Comparison of ENCODE assay signal across 24 mouse cellular contexts in genomic region chr3:84638858-84639257, GRCm38 (mm10). TPM values are rescaled to one million over a fixed set of nuclear protein-coding genes. Genes with fewer than 3 reads are reported as not detected.
DNase-seq lines count a peak whose midpoint lies in the region; ATAC-seq and TF ChIP-seq lines count a peak whose summit lies in the region.
"Had no signal": no experiment of that assay in that cellular context is flagged by ENCODE, and none has a peak within 500 bp of the region (broad histone marks: within the 10 kb centered on the region; RNA-seq: fewer than 3 reads in every experiment).

No protein-coding gene starts in this region.

- ATAC-seq in kidney, postnatal 0 days (replicated peaks; ENCODE audit: low FRiP score, low read depth), result peak; percentile 63; the same call in 1 of the 2 replicates
- peak; percentile 92 for ATAC-seq in intestine, postnatal 0 days
- no peak for ATAC-seq in forebrain, embryonic 13.5 days
- ATAC-seq: midbrain, embryonic 15.5 days had no signal

- no peak overlapping the region for H3K27ac ChIP-seq in kidney, postnatal 0 days
- peak overlapping the region; percentile 71 for H3K27ac ChIP-seq in intestine, postnatal 0 days (ENCODE audit: low read depth, low read length)
- H3K27ac ChIP-seq in forebrain, embryonic 13.5 days, result no peak overlapping the region
- H3K27ac ChIP-seq: forebrain, embryonic 12.5 days; heart, embryonic 13.5 days; limb, embryonic 10.5 days; midbrain, embryonic 15.5 days had no signal

- no peak overlapping the region for H3K4me3 ChIP-seq in kidney, postnatal 0 days (replicated peaks; ENCODE audit: low read depth, low read length)
- H3K4me3 ChIP-seq in intestine, postnatal 0 days (ENCODE audit: low read depth, low read length), result no peak overlapping the region
- H3K4me3 ChIP-seq in forebrain, embryonic 13.5 days, result no peak overlapping the region
- H3K4me3 ChIP-seq: forebrain, embryonic 12.5 days; heart, embryonic 13.5 days; limb, embryonic 10.5 days; midbrain, embryonic 15.5 days; myocyte had no signal

- DNase-seq in adrenal gland, postnatal 14 days, result peak; percentile 18
- no peak for DNase-seq in adrenal gland, adult (ENCODE audit: inconsistent age in 2 of 2, low spot score in 1 of 2)
- DNase-seq in kidney, postnatal 0 days (ENCODE audit: low spot score), result no peak
- DNase-seq in kidney, postnatal 14 days, result no peak
- no peak for DNase-seq in thymus, postnatal 25 days
- DNase-seq in cerebellum, adult 9-11 months, result no peak
- DNase-seq: adrenal gland, postnatal 25 days; cerebellum, adult 2 months; kidney, postnatal 4 days; liver, postnatal 0 days; lung, postnatal 10 days; spleen, adult 18-20 months; thymus, postnatal 36 days had no signal

- no peaks in the 10 kb centered on the region for H3K27me3 ChIP-seq in kidney, postnatal 0 days (ENCODE audit: insufficient read depth, low read length)
- H3K27me3 ChIP-seq in intestine, postnatal 0 days (replicated peaks; ENCODE audit: control insufficient read depth, insufficient read depth, low read length), result no peaks in the 10 kb centered on the region
- H3K27me3 ChIP-seq in forebrain, embryonic 13.5 days, result no peaks in the 10 kb centered on the region
- H3K27me3 ChIP-seq: forebrain, embryonic 12.5 days; heart, embryonic 13.5 days; midbrain, embryonic 15.5 days had no signal

- no peaks in the 10 kb centered on the region for H3K9me3 ChIP-seq in kidney, postnatal 0 days (replicated peaks; ENCODE audit: low read length)
- no peaks in the 10 kb centered on the region for H3K9me3 ChIP-seq in intestine, postnatal 0 days (ENCODE audit: control insufficient read depth)
- no peaks in the 10 kb centered on the region for H3K9me3 ChIP-seq in forebrain, embryonic 13.5 days (replicated peaks)
- H3K9me3 ChIP-seq: forebrain, embryonic 12.5 days; heart, embryonic 13.5 days; limb, embryonic 10.5 days; midbrain, embryonic 15.5 days had no signal

- H3K36me3 ChIP-seq in kidney, postnatal 0 days (ENCODE audit: insufficient read depth, low read length), result no peaks in the 10 kb centered on the region
- no peaks in the 10 kb centered on the region for H3K36me3 ChIP-seq in intestine, postnatal 0 days (ENCODE audit: control insufficient read depth, insufficient read depth)
- H3K36me3 ChIP-seq in forebrain, embryonic 13.5 days (ENCODE audit: poor library complexity, severe bottlenecking), result no peaks in the 10 kb centered on the region
- H3K36me3 ChIP-seq: forebrain, embryonic 12.5 days; heart, embryonic 13.5 days; limb, embryonic 10.5 days; midbrain, embryonic 15.5 days had no signal

- H3K4me1 ChIP-seq in kidney, postnatal 0 days (replicated peaks; ENCODE audit: insufficient read depth, low read length), result peaks cover 4% of the 10 kb centered on the region; the same call in 1 of the 2 replicates
- 0 out of 2 replicates have a peak, but pooled peaks cover 6% of the 10 kb centered on the region for H3K4me1 ChIP-seq in intestine, postnatal 0 days (replicated peaks; ENCODE audit: control insufficient read depth, insufficient read depth, low read length)
- no peaks in the 10 kb centered on the region for H3K4me1 ChIP-seq in forebrain, embryonic 13.5 days
- H3K4me1 ChIP-seq: midbrain, embryonic 15.5 days had no signal

- TF ChIP-seq CTCF in kidney, postnatal 0 days (IDR thresholded peaks at IDR 0.05; ENCODE audit: low read depth), result no peak
- peak; percentile 44 for TF ChIP-seq CTCF in intestine, postnatal 0 days (IDR thresholded peaks at IDR 0.05; ENCODE audit: low read depth)

- no peak overlapping the region for H3K9ac ChIP-seq in kidney, postnatal 0 days (ENCODE audit: low read depth, low read length)
- no peak overlapping the region for H3K9ac ChIP-seq in intestine, postnatal 0 days (ENCODE audit: low read depth, low read length)
- H3K9ac ChIP-seq in forebrain, embryonic 13.5 days, result no peak overlapping the region
- H3K9ac ChIP-seq: forebrain, embryonic 12.5 days; heart, embryonic 13.5 days; liver, postnatal 0 days; midbrain, embryonic 15.5 days had no signal

- 69% methylated on average over 4 of the region's 4 CpGs for WGBS in kidney, postnatal 0 days
- 48% methylated on average over 4 of the region's 4 CpGs for WGBS in intestine, postnatal 0 days
- 88% methylated on average over 4 of the region's 4 CpGs for WGBS in forebrain, embryonic 13.5 days

- no peak overlapping the region for H3K4me2 ChIP-seq in kidney, postnatal 0 days (ENCODE audit: low read length)
- no peak overlapping the region for H3K4me2 ChIP-seq in intestine, postnatal 0 days (replicated peaks; ENCODE audit: low read depth)
- H3K4me2 ChIP-seq in forebrain, embryonic 13.5 days, result no peak overlapping the region
- H3K4me2 ChIP-seq: forebrain, embryonic 12.5 days; heart, embryonic 13.5 days; midbrain, embryonic 15.5 days had no signal

RNA-seq across cellular contexts. Expression of gene Tmem154, which starts 27.1 kb away (rescaled TPM):
- total RNA-seq in adrenal gland, postnatal 14 days (2021), result 4.0 and 4.6 TPM in 2 replicates
- 0.94 and 1.1 TPM in 2 replicates for polyA plus RNA-seq in kidney, postnatal 0 days (2015; fragmentation: Nextera tagmentation; extraction: Ambion mirVana)
- polyA plus RNA-seq in intestine, postnatal 0 days (2015; fragmentation: Nextera tagmentation; extraction: Ambion mirVana), result 0.76 and 0.93 TPM in 2 replicates
- 0.31 TPM in 2 replicates for polyA plus RNA-seq in forebrain, embryonic 13.5 days (2015; fragmentation: Nextera tagmentation; extraction: Ambion mirVana)

RNA-seq across cellular contexts. Expression of gene Tigd4, which starts 45.5 kb away (rescaled TPM):
- total RNA-seq in adrenal gland, postnatal 14 days (2021), result 0.11 TPM in 1 of 2 replicates, not detected in the other
- 0.04 and 0.05 TPM in 2 replicates for polyA plus RNA-seq in kidney, postnatal 0 days (2015; fragmentation: Nextera tagmentation; extraction: Ambion mirVana)
- 0.04 TPM in 1 of 2 replicates, not detected in the other for polyA plus RNA-seq in intestine, postnatal 0 days (2015; fragmentation: Nextera tagmentation; extraction: Ambion mirVana)
- polyA plus RNA-seq in forebrain, embryonic 13.5 days (2015; fragmentation: Nextera tagmentation; extraction: Ambion mirVana), result not detected in 2 replicates
- total RNA-seq: granulocyte monocyte progenitor cell, adult 5-6 weeks; liver, adult 2 months; megakaryocyte-erythroid progenitor cell, adult 5-6 weeks had no signal
- polyA plus RNA-seq: forebrain, embryonic 12.5 days; limb, embryonic 10.5 days; liver, adult 2 months; liver, postnatal 0 days; midbrain, embryonic 15.5 days; neural tube, embryonic 14.5 days had no signal

RNA-seq across cellular contexts. Expression of gene Arfip1, which starts 56.4 kb away (rescaled TPM):
- 47.2 and 47.6 TPM in 2 replicates for total RNA-seq in adrenal gland, postnatal 14 days (2021)
- polyA plus RNA-seq in kidney, postnatal 0 days (2015; fragmentation: Nextera tagmentation; extraction: Ambion mirVana), result 62.7 and 65.2 TPM in 2 replicates
- polyA plus RNA-seq in intestine, postnatal 0 days (2015; fragmentation: Nextera tagmentation; extraction: Ambion mirVana), result 42.6 and 46.5 TPM in 2 replicates
- polyA plus RNA-seq in forebrain, embryonic 13.5 days (2015; fragmentation: Nextera tagmentation; extraction: Ambion mirVana), result 26.1 and 28.7 TPM in 2 replicates
